Mouse (Mus musculus) embryonic facial prominence, embryonic 12.5 days (tissue): ENCODE measurements around the gene Atoh8. TPM values are rescaled to one million over a fixed set of nuclear protein-coding genes. Genes with fewer than 3 reads are reported as not detected.

ENCODE experiments used
- ATAC-seq: fragments of 200-750 bp; cut with Nextera tagmentation; 2 replicates; pipeline ENCODE4 v1.8.0; 2017; ENCODE audit not compliant: insufficient number of reproducible peaks, insufficient read depth, low FRiP score, low TSS enrichment
- H3K27ac ChIP-seq: fragments of 300-500 bp; sonication (generic); 2 replicates; pipeline ENCODE4 v1.5.1; 2016; ENCODE audit warnings: mild to moderate bottlenecking
- H3K27me3 ChIP-seq: fragments of 300-500 bp; sonication (generic); 2 replicates; pipeline ENCODE4 v1.6.1; 2016; ENCODE audit warnings: mild to moderate bottlenecking, moderate library complexity
- H3K36me3 ChIP-seq: fragments of 300-500 bp; sonication (generic); 2 replicates; pipeline ENCODE4 v1.6.1; 2016; ENCODE audit warnings: mild to moderate bottlenecking
- H3K4me1 ChIP-seq: fragments of 300-500 bp; sonication (generic); 2 replicates; pipeline ENCODE4 v1.6.1; 2016
- H3K4me2 ChIP-seq: fragments of 300-500 bp; sonication (generic); replicated peaks from 2 replicates; pipeline ENCODE4 v1.6.1; 2016; ENCODE audit warnings: mild to moderate bottlenecking, moderate library complexity
- H3K4me3 ChIP-seq: fragments of 300-500 bp; sonication (generic); 2 replicates; pipeline ENCODE4 v1.5.1; 2016; ENCODE audit warnings: mild to moderate bottlenecking
- H3K9ac ChIP-seq: fragments of 300-500 bp; sonication (generic); 2 replicates; pipeline ENCODE4 v1.6.1; 2016; ENCODE audit warnings: mild to moderate bottlenecking, moderate library complexity
- H3K9me3 ChIP-seq: fragments of 300-500 bp; sonication (generic); 2 replicates; pipeline ENCODE4 v1.6.1; 2016; ENCODE audit warnings: mild to moderate bottlenecking, moderate library complexity
- WGBS: fragments of 180-500 bp; shearing (Covaris S2); methylation state at CpG from one replicate; pipeline ENCODE4 v1.1.7; 2016; 5-methylcytosine and 5-hydroxymethylcytosine counted together
- polyA plus RNA-seq: library from polyadenylated mRNA; unstranded; fragments of >200 nt; fragmentation: Nextera tagmentation; extraction: Ambion mirVana; gene quantifications from 2 replicates; pipeline ENCODE4 v1.2.1, GENCODE M21; 2016

The Atoh8 gene
- polyA plus RNA-seq, 1 experiment from 2014 or later, result 16.4 TPM

DNA sequence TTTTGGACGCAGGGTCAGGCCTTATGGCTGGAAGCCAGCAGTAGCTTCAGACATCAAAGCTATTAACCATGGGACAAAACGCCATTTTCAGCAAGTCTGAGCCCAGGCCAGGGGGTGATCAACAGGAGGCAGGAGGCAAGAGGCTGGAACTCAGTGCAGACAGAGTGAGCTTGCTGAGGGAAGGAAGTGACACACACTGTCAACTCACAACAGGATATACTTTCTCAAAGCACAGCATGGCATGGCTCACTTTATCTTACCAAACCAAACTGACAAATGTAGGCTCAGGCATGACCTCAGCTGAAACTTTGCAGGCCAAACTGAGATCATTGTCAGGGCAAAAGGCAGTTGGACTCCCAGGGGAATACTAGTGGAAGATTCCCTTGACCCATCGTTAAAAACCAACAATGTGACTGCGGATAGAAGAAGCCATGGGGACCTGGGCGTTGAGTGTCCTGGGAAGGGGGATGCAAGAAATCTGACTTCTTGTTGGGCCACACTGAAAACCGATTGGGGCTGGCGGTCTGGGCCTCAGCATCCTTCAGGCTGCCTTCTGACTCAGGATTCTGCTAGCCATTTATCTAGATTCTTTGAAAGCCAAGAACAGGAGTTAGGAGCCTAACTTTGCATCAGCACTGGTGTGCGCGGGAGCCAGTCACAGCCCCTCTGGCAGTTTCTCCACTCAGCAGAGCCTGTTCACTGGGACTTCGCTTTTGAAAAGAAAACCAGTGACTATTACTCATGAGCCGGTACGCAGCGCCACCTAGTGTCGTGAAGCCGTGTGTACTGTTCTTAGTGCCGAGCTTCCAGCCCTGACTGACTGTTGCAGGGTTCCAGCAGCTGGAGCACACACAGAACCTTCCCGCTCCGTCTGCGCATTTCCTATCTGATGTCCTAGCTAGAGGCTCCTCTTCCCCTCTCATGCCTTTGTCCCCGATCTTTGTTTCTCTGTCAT lies 70.8 kb downstream of the Atoh8 start:
- WGBS, result 20% methylated on average over 20 of the region's 20 CpGs
- Histone ChIP-seq H3K9ac (no peak overlapping the region), H3K4me3 (no peak overlapping the region), H3K9me3 (no peaks in the 10 kb centered on the region), H3K27ac (no peak overlapping the region), H3K4me1 (0 out of 2 replicates have a peak, but pooled peaks cover 4% of the 10 kb centered on the region), H3K27me3 (no peaks in the 10 kb centered on the region), H3K4me2 (no peak overlapping the region), H3K36me3 (no peaks in the 10 kb centered on the region)
- ATAC-seq, result peak; percentile 79; the same call in 1 of the 2 replicates

DNA sequence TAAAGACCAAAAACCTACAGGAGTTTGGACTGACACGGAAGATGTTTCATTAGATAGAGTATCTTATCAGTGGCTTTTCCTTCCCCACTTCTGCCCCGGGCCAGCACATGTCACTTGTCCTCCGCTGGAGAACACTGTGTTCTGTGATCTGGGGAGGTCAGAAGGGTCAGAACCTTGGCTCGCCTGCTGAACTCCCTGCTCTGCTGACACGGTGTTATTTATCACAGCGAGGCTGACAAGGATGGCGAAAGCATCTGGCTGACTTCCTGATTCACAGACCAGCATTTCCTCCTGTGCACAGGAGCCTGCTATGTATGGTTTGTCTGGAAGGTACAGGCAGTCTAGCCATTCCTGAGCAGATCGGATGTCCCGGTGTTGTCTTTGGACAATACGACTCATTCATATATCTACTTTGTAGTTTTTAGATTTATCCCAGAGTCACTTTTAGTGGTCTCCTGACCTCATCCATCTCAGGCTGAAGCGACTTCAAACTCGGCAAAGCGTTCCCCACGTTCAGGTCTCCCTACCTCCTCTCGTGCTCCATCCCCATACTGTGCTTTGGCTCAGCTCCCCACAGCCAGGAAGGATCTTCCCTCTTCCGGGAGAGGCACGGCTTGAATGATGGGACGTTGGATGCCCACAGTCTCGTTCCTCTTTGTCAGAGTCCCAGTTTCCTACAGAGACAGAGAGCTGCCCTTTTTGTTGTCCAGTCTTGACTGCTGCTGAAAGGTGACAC lies 73.1 kb downstream of the Atoh8 start:
- no peak for ATAC-seq
- Histone ChIP-seq H3K4me1 (0 out of 2 replicates have a peak, but pooled peaks cover 4% of the 10 kb centered on the region), H3K9ac (no peak overlapping the region), H3K4me3 (no peak overlapping the region), H3K36me3 (no peaks in the 10 kb centered on the region), H3K4me2 (0 out of 2 replicates have a peak overlapping the region, but pooled peaks have one; percentile 10), H3K27ac (no peak overlapping the region), H3K27me3 (no peaks in the 10 kb centered on the region), H3K9me3 (no peaks in the 10 kb centered on the region)
- 22% methylated on average over 19 of the region's 19 CpGs for WGBS

DNA sequence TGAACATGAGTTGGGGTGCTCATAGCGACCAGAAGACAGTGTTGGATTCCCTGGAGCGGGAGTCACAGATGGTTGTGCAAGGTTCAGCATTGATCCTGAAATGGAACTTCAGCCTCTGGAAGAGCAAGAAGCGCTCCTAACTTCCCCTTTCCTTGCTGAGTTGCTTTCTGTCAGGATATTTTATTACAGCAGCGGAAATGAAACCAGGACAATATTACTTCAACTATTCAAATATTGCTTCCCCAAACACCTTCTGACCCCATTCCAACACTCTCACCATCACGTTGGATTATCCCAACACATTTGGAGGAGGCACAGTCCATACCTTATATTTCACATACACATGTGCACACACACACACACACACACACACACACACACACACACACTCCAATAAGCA lies 73.6 kb downstream of the Atoh8 start:
- Histone ChIP-seq H3K4me1 (0 out of 2 replicates have a peak, but pooled peaks cover 4% of the 10 kb centered on the region), H3K4me2 (no peak overlapping the region), H3K27me3 (no peaks in the 10 kb centered on the region), H3K27ac (no peak overlapping the region), H3K4me3 (no peak overlapping the region), H3K36me3 (no peaks in the 10 kb centered on the region), H3K9me3 (no peaks in the 10 kb centered on the region), H3K9ac (no peak overlapping the region)
- no peak for ATAC-seq
- WGBS, result 77% methylated on average over 5 of the region's 5 CpGs

DNA sequence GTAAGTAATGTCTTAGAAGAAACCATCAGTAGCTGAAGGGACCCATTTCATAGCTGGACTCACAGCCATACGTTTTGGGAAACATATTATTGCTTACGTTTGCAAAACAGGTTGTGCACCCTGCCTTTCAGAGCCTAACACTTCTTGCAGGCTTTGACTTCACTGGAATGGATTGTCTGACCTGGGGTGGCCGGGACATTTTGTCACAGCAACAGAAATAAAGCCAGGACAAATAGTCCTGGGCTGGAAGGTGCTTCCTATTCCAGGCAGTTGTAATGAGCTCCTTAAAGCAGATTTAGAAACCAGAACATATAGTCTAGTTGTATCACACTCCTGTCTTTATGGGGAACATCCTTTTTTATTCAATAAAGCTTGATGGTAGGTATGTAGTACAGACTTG lies 74.4 kb downstream of the Atoh8 start:
- H3K36me3 ChIP-seq, result no peaks in the 10 kb centered on the region
- 85% methylated on average over 3 of the region's 3 CpGs for WGBS
- no peak overlapping the region for H3K4me3 ChIP-seq
- 0 out of 2 replicates have a peak, but pooled peaks cover 4% of the 10 kb centered on the region for H3K4me1 ChIP-seq
- no peak for ATAC-seq
- no peak overlapping the region for H3K4me2 ChIP-seq
- H3K27ac ChIP-seq, result no peak overlapping the region
- H3K27me3 ChIP-seq, result no peaks in the 10 kb centered on the region
- H3K9me3 ChIP-seq, result no peaks in the 10 kb centered on the region
- H3K9ac ChIP-seq, result no peak overlapping the region

DNA sequence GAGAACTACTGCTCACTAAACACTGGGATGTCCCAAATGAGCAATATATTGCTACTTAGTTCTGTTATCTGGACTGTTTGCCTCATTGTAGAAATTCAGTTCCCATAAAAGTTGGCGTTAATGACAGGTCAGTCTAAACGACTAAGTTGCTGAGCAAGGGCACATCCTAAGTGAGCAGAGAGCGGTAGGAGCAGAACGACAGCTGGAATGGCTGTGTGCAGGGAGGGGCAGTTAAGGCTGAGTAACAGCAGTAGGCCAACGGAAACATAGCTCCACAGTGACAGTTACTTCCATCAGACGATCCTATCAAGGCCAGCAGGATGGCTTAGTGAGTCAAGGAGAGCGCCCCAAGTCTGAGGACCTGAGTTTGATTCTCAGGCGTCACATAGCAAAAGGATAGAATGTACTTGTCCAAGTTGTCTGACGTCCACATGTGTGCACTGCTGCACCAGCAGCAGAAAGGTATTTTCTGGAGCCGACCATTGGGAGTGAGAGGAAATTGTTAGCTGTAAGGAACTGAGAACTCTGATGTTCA lies 75.4 kb downstream of the Atoh8 start:
- Histone ChIP-seq H3K27ac (no peak overlapping the region), H3K4me2 (no peak overlapping the region), H3K9me3 (no peaks in the 10 kb centered on the region), H3K9ac (no peak overlapping the region), H3K27me3 (no peaks in the 10 kb centered on the region), H3K4me1 (0 out of 2 replicates have a peak, but pooled peaks cover 4% of the 10 kb centered on the region), H3K4me3 (no peak overlapping the region), H3K36me3 (no peaks in the 10 kb centered on the region; the same call in 1 of the 2 replicates)
- no peak for ATAC-seq
- 77% methylated on average over 10 of the region's 10 CpGs for WGBS

- Histone ChIP-seq H3K27ac (no peak overlapping the region), H3K4me2 (no peak overlapping the region), H3K9ac (no peak overlapping the region), H3K9me3 (no peaks in the 10 kb centered on the region), H3K27me3 (no peaks in the 10 kb centered on the region), H3K4me1 (0 out of 2 replicates have a peak, but pooled peaks cover 4% of the 10 kb centered on the region), H3K36me3 (no peaks in the 10 kb centered on the region; the same call in 1 of the 2 replicates), H3K4me3 (no peak overlapping the region)
- ATAC-seq, result no peak
- WGBS, result 84% methylated on average over 8 of the region's 8 CpGs
Measured at GRCm38 (mm10) chr6:72158966-72159764, 76.2 kb downstream of the Atoh8 start.

Other genes with a start within 250 kb of the Atoh8 start
- 31.0 and 32.5 TPM in 2 replicates for gene St3gal5, start 138.0 kb downstream of the Atoh8 start, polyA plus RNA-seq
- gene Sftpb, start 69.0 kb upstream of the Atoh8 start, polyA plus RNA-seq, result not detected in 2 replicates
- 64.5 and 67.4 TPM in 2 replicates for gene Usp39, start 109.6 kb upstream of the Atoh8 start, polyA plus RNA-seq
- 30.0 and 33.0 TPM in 2 replicates for gene 0610030E20Rik, start 111.7 kb upstream of the Atoh8 start, polyA plus RNA-seq
- 8.9 and 9.7 TPM in 2 replicates for gene Tmem150a, start 119.9 kb upstream of the Atoh8 start, polyA plus RNA-seq
- 80.2 and 88.0 TPM in 2 replicates for gene Rnf181, start 131.4 kb upstream of the Atoh8 start, polyA plus RNA-seq
- 14.5 and 19.9 TPM in 2 replicates for gene Vamp5, start 144.9 kb upstream of the Atoh8 start, polyA plus RNA-seq
- 90.7 and 98.1 TPM in 2 replicates for gene Vamp8, start 155.1 kb upstream of the Atoh8 start, polyA plus RNA-seq
- gene Ggcx, start 178.7 kb upstream of the Atoh8 start, polyA plus RNA-seq, result 34.4 and 38.5 TPM in 2 replicates
- gene Mat2a, start 204.0 kb upstream of the Atoh8 start, polyA plus RNA-seq, result 387 and 404 TPM in 2 replicates